Mouse (Mus musculus) urinary bladder, postnatal 4 days (tissue): Measurements from ENCODE around the gene Nup35.

Experiments
- DNase-seq, 2 experiments: peaks; one replicate each; pipeline ENCODE4 v3.0.0; 2021 to 2022; ENCODE audit warnings: low spot score in 2 of 2

The Nup35 gene

DNA sequence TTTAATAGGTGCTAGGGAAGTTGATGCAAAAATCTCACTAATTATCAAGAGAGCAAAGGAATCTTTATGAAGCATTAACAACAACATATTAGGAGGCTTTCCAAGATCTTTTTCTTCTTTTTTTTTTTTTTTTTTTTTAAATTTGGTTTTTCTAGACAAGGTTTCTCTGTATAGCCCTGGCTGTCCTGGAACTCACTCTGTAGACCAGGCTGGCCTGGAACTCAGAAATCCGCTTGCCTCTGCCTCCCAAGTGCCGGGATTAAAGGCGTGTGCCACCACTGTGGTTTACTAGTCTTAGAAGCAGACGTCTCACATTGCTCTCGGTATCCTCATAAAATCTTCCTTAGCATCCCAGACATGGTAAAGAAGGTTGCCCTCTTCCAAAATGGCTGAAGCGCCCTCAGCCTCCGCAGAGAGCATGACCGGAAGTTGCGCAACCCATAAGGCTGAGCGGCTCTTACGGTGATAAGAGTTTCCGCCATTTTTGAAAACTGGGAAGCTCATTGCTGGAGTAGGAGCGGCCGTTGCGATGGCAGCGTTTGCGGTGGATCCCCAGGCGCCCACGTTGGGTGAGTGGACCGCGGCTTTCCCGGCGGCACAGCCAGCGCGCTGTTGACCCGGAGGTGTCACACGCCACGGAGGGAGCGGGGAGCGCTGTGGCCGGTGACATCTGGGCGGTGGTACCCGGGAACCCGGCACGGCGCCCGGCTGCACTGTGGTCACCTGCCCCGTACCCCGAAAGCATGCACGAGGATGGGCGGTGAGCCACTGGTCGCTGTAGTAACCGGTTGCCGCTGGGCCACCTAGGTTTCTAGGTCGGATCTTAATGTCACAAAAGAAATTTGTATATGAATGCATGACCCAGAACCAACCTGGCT, 21.6 kb downstream of the Nup35 start:
- peak; percentile 82 to 90 for DNase-seq

DNA sequence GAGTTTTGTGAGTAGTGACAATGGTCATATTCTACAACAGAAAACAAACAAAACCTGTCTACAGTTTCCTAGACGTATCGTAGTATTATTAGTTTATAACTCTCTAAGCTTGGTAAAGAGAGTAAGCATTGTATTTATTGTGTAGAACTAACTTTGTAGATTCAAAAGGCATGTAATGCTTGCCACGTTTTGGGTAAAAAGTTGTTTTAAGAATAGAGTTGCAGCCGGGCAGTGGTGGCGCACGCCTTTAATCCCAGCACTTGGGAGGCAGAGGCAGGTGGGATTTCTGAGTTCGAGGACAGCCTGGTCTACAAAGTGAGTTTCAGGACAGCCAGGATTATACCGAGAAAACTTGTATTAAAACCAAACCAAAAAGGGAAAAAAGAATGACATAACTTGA, 22.4 kb downstream of the Nup35 start:
- DNase-seq, result no peak

DNA sequence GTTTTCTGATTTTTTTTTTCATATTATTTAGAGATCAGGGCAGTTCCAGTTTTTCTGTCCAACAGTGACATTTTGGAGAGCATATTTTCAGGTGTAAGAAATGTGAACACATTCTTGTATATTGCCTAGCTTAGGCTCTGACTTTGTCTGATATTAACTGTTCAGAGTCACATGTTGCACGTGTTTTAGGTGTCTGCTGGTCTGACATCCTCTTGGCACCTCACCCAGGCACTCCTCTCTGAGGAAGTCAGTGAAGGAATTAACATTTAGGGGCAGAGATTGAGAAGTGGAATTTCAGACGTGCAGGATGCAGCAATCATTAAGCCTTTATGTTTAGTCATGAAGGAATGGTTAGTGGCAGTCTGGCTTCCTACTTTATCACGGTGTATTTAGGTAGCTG, 22.8 kb downstream of the Nup35 start:
- no peak for DNase-seq

DNA sequence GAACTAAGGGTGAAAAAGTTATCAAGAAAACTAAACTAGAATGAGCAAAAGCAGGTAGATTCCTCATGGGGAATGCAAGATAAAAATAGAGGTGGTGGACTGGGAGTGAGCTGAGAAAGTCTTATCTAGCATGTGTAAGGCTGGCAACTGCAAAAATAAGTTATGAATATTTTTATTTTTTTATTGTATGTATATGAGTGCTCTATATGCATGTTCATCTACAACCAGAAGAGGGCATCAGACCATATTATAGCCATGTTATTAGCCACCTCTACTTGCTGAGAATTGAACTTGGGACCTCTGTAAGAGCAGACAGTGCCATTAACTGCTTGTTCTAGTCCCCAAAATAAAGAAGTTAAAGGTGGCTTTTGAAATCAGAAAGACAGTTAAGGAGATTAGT, 44.4 kb downstream of the Nup35 start:
- no peak for DNase-seq

DNA sequence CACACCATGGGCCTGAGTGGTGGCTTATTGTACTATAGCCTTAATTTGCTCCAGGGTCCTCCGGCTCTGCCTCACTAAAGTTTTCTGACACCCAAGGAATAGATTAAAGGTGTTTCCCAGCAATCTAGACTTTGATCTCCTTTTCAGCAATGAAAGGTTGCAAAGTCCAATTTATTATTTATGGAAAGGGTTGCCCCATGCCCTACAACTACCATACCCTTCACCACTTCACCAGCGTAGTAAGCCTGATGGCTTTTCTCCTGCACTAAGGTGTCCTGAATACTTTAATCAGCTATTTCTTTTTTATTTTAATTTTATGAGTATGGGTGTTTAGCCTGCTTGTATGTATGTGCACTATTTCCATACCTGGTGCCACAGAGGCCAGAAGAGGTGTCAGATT, 45.6 kb downstream of the Nup35 start:
- DNase-seq, result no peak

DNA sequence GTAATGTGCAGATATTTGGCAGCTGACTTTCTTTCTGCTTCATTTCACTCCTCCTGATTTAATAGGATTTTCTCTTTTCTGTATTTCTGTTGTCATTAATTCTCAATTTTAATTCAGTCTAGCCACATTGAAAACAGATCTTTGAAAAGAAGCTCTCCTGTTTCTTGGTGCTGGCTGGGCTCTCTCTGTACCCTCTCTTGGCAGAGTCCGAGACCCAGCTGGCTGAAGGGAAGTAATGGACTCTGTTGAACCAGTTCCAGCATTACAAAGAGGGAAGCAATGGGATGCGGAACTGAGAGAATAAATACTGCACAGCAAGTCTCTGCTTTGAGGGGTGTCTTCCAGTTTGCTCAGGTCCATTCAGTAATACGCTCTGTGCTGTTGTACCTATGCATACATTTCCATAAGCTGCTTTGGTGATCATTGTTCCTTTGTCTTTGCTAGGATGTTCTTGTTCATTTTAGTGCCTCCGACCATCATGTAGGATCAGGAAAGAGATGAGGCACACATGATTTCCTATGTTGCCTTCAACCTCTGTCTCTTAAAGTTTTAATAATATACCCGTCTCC, 50.4 kb downstream of the Nup35 start:
- DNase-seq, result no peak

DNA sequence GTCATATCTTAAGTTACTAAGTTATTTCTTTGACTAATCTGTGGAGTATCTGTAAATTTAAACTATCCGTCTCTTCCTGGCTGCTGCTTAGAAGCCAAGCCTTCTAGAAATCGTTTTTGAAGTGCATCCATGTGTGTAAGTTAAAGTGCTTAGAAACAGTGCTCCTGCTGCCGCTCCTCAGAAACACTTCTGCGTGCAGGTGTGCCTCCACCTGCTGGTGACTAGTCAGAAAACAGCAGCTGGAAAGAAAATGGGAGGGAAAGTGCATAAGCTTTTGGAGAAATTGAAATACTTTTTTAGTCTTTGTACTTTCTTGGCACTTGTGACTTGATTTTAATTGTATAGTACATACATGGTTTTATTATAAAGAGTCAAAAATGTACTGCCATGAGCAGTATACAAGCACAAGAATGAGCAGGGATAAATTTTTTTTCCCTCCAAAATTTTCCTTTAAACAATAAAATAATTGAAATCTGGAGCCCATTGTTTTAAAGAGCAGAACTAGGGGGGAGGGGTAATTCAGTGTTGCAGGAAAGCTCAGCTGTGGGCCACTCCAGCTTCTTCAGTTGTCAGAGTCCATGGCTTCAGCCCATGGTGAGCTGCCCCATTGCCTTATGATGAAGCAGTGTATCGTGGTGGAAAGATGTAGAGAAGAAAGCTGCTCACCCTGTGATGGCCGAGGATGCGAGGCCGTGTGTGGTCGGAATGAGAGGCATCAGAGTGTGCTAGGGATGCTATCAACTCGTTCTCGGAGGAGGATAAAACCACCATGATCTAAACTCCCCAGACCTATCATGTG, 53.0 kb downstream of the Nup35 start:
- DNase-seq, result no peak

DNA sequence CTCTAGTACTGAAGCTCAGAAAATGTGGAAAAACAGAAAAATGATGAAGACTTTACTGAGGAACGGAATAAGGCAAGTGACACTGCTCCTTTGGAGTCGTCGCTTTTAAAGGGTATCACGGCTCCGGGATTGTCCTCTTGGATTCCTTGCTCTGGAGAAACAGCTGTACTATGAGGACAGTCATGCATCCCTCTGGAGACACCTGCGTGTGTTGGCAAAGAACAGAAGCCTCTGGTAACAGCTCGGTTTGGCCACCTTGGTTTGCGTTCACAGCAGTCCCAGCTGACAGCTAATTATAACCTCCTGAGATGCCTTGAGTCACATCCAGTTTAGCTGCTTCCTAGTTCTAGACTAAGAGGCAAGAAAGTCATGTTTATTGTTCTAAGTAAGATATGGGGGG, 61.8 kb downstream of the Nup35 start:
- no peak for DNase-seq

DNA sequence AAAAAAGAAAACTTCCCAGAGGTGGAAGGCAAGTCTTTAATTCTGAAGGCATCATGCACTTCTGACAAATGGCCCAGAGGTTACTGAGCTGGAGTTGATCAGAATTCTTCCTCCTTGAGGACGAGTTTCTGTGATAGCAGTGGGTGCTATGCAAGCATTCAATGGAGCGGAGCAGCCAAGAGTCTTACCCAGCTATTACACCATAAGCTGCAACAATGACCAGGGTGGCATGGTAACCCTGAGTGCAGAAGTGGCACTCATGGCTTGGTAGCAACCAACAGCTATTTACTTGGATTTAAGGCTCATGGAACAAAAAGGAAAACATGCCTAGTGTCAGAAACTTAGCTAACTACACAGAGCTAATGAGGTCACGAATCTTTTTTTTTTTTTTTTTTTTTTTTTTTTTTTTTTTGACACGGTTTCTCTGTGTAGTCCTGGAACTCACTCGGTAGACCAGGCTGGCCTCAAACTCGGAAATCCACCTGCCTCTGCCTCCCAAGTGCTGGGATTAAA, 66.7 kb downstream of the Nup35 start:
- no peak for DNase-seq

DNA sequence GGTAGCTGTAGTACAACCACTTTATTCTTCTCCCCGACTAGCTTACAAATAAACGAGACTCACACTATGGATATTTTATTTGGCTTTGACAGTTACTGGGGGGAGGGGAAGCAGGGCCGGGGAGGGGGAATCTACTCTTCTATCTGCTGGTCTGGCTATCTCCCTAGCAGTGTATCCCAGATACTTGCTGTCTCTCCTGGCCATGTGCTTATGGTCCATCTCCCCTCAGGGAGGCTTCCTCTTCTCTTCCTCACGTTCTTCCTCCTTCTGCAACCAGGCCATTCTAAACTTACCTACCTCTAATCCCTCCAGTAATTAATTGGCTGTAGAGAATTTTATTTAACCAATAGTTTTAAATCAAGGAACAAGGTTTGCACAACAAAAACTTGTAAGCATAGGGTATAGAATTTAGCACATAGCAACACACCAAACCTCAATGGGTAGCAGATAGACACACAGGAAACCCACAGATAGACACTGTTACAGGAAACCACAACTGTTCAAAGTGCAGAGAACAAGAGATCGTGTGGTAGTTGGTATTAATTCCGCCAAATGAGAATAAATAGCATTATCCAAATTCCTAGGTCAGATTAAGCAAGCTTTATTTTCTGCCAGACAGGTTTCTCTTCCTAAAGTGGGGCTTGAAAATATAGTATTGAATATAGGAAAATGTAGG, 67.5 kb downstream of the Nup35 start:
- DNase-seq, result no peak

DNA sequence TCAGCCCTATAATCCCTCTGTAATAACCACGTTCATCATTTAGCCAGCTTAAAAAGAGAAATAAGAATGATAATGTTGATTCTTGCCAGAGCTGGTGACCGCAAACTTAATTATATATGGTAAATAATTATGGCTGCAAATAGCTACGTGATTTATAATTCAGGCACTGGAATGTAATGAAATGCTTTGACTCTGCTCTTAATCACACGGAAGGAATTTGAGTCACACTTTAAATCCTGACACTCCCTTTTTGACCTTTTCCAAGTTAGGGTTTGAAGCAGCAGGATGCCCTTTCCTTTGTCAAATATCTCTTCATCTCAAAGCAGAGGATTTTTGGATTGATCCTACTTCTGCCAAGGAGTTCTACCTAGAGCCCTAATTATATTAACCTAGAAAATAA, 71.2 kb downstream of the Nup35 start:
- no peak for DNase-seq

DNA sequence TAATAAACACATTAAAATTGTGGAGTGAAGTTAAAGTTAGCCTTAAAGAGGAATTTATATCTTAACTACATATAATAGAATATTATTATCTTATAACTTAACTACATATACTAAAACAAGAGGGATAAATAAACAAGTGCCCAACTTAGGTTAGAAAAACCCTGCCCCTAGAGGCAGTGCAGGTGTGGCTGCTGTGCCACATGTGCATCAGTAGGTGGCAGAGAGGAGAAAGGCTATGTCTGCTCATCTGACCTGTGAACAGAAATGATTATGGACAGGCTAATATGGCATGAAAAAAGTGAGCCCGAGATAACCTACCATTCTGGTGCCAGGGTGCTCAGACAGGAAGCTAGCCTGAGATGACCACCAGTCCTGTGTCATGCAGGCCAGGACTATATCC, 90.4 kb downstream of the Nup35 start:
- no peak for DNase-seq
